In the genomic region with DNA sequence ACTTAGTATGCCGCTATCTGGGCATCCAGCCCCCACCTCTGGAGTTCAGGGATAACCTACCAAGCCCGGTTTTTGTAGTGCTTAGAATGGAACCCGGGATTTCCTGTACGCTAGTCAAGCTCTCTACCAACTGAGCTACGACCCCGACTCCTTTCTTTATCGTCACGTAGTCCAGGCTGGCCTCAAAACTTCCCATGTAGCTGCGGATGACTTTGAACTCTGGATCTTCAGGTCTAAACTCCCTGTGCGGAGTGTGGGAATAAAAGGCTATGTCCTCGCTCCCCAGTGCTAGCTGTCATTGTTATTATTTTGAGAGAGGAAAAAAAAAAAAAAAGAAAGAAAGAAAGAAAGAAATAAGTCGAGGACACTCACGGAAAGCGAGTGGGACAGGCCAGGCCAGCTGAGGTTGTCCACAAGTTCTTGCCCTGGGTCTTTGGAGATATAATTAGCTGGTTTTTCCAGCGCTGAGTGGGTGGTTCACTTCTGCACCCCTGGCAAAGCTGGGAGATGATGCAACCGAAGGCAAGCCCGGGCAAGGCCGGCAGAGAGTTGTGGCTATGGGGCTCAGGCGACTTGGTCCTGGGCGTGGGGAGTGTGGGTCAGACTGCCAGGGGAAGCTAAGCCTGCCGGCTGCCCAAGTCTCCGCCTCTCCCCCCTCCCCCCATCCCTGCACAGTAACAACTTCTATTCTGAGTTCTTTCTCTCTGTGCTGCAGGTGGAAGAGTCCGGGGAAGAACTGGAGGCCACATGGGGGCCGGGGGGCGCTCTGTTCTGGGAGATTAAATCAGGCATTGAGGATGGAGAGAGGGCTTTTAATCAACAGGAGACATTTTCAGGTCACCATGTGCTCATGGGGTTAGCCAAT, we compare ENCODE assay signal across 1 mouse cellular context.
TF ChIP-seq lines count a peak whose summit lies in the region.

No protein-coding gene starts in this region.

TF ChIP-seq in MEL, 35 proteins besides CTCF, POLR2A, EP300 and RAD21 (continued from another document):
- peak; percentile 51; the same call in 1 of the 2 replicates for TF ChIP-seq NELFE (IDR thresholded peaks at IDR 0.05; ENCODE audit: low read depth, low read length)
- no peak for TF ChIP-seq POLR2AphosphoS2 (IDR thresholded peaks at IDR 0.05; ENCODE audit: low read length)
- TF ChIP-seq ZC3H11A (IDR thresholded peaks at IDR 0.05; ENCODE audit: low read depth, low read length): no peak
- TF ChIP-seq JUND (IDR thresholded peaks at IDR 0.05; ENCODE audit: low read depth, low read length): peak; percentile 80; the same call in 1 of the 2 replicates
- TF ChIP-seq CHD1 (IDR thresholded peaks at IDR 0.05; ENCODE audit: low read depth, low read length): peak; percentile 76; the same call in 1 of the 2 replicates
- peak; percentile 23; the same call in 1 of the 2 replicates for TF ChIP-seq TCF12 (IDR thresholded peaks at IDR 0.05; ENCODE audit: low read depth, low read length)
- TF ChIP-seq UBTF (IDR thresholded peaks at IDR 0.05; ENCODE audit: borderline replicate concordance, insufficient read depth, low read depth, low read length): no peak
- TF ChIP-seq CHD2 (IDR thresholded peaks at IDR 0.05; ENCODE audit: low read length): no peak
- no peak for TF ChIP-seq MYB (IDR thresholded peaks at IDR 0.05; ENCODE audit: low read depth, low read length)
- TF ChIP-seq NRF1 (IDR thresholded peaks at IDR 0.05; ENCODE audit: insufficient read depth, low read depth, low read length, poor library complexity, severe bottlenecking): no peak
- TF ChIP-seq MAZ (IDR thresholded peaks at IDR 0.05; ENCODE audit: low read depth, low read length): peak; percentile 54; the same call in 1 of the 2 replicates
- TF ChIP-seq MXI1 (IDR thresholded peaks at IDR 0.05; ENCODE audit: low read depth, low read length): peak; percentile 64
- TF ChIP-seq MAFK (IDR thresholded peaks at IDR 0.05; ENCODE audit: borderline replicate concordance, low read depth, low read length): no peak
- no peak for TF ChIP-seq ZKSCAN1 (IDR thresholded peaks at IDR 0.05; ENCODE audit: low read depth, low read length)
- TF ChIP-seq E2F4 (IDR thresholded peaks at IDR 0.05; ENCODE audit: borderline replicate concordance, low read depth, low read length): no peak
- TF ChIP-seq GABPA (IDR thresholded peaks at IDR 0.05; ENCODE audit: low read depth, low read length): no peak
- no peak for TF ChIP-seq USF2 (IDR thresholded peaks at IDR 0.05; ENCODE audit: borderline replicate concordance in 1 of 2, insufficient read depth in 1 of 2, low read depth in 1 of 2, low read length in 2 of 2)
- no peak for TF ChIP-seq RCOR1 (IDR thresholded peaks at IDR 0.05; ENCODE audit: low read depth, low read length)
- peak; percentile 59 for TF ChIP-seq TBP (IDR thresholded peaks at IDR 0.05; ENCODE audit: low read depth, low read length)
- no peak for TF ChIP-seq ZNF384 (IDR thresholded peaks at IDR 0.05; ENCODE audit: low read depth, low read length)
- peak; percentile 51; the same call in 1 of the 2 replicates for TF ChIP-seq BHLHE40 (IDR thresholded peaks at IDR 0.05; ENCODE audit: borderline replicate concordance, low read depth, low read length)
- peak; percentile 54; the same call in 1 of the 2 replicates for TF ChIP-seq MEF2A (IDR thresholded peaks at IDR 0.05; ENCODE audit: extremely low read depth, insufficient replicate concordance, low read depth, low read length, poor library complexity, severe bottlenecking)
- TF ChIP-seq MYC (IDR thresholded peaks at IDR 0.05; ENCODE audit: low read depth, low read length): peak; percentile 66; the same call in 1 of the 2 replicates
- peak; percentile 40; the same call in 1 of the 2 replicates for TF ChIP-seq MAX (IDR thresholded peaks at IDR 0.05; ENCODE audit: low read length)
- TF ChIP-seq ZMIZ1 (IDR thresholded peaks at IDR 0.05; ENCODE audit: low read depth, low read length): peak; percentile 13; the same call in 1 of the 2 replicates
- TF ChIP-seq SIN3A (IDR thresholded peaks at IDR 0.05; ENCODE audit: low read length): peak; percentile 73
